Mouse (Mus musculus) megakaryocyte, embryonic 14.5 days (primary cell): ENCODE results near the gene Tnni3.

ENCODE experiments used
- FLI1 ChIP-seq: IDR thresholded peaks from 2 replicates; pipeline ENCODE4 v1.6.1; 2012; ENCODE audit warnings: low read length, inconsistent platforms, mixed read lengths
- GATA1 ChIP-seq: IDR thresholded peaks from 3 replicates; pipeline ENCODE4 v1.6.1; 2012; ENCODE audit warnings: mixed read lengths, low read length, inconsistent platforms, borderline replicate concordance

GRCm38 (mm10) chr7:4556256-4557166 is 32.5 kb upstream of the Tnni3 start:
- TF ChIP-seq GATA1: no peak
- TF ChIP-seq FLI1: no peak
